Mouse (Mus musculus) myocyte (in vitro differentiated cells): ENCODE data around the gene Man2a2. TPM values are rescaled to one million over a fixed set of nuclear protein-coding genes. Genes with fewer than 3 reads are reported as not detected.

ENCODE experiments used
- H3K27me3 ChIP-seq: one replicate; pipeline ENCODE4 v1.6.1; 2011; ENCODE audit not compliant: control insufficient read depth, insufficient read depth, insufficient read length
- H3K36me3 ChIP-seq: one replicate; pipeline ENCODE4 v1.6.1; 2011; ENCODE audit not compliant: control insufficient read depth, insufficient read depth
- H3K4me2 ChIP-seq: one replicate; pipeline ENCODE4 v1.6.1; 2011; ENCODE audit warnings: low read depth, control low read depth
- H3K4me3 ChIP-seq: one replicate; pipeline ENCODE4 v1.5.1; 2011; ENCODE audit warnings: mild to moderate bottlenecking, control low read depth, moderate library complexity
- H3K79me2 ChIP-seq: one replicate; pipeline ENCODE4 v1.6.1; 2011; ENCODE audit not compliant: control insufficient read depth, insufficient read depth
- H3ac ChIP-seq: one replicate; pipeline ENCODE4 v1.6.1; 2011; ENCODE audit not compliant: control insufficient read depth, insufficient read length
- CEBPB ChIP-seq: IDR thresholded peaks from 2 replicates; pipeline ENCODE4 v1.6.1; 2011; ENCODE audit warnings: mild to moderate bottlenecking, moderate library complexity; ENCODE audit not compliant: poor library complexity, insufficient read depth, severe bottlenecking
- E2F4 ChIP-seq: IDR thresholded peaks from one replicate; pipeline ENCODE4 v1.6.1; 2011; ENCODE audit warnings: mild to moderate bottlenecking, control low read depth, moderate library complexity; ENCODE audit not compliant: insufficient read depth
- MAX ChIP-seq: IDR thresholded peaks from one replicate; pipeline ENCODE4 v1.6.1; 2011; ENCODE audit warnings: low read depth, mild to moderate bottlenecking, control low read depth
- MYOD1 ChIP-seq, 3 experiments: IDR thresholded peaks; one replicate each; pipeline ENCODE4 v1.6.1; 2011; ENCODE audit warnings: control low read depth in 2 of 3, low read depth in 2 of 3, mild to moderate bottlenecking in 2 of 3, moderate library complexity in 1 of 3; ENCODE audit not compliant: insufficient read length in 2 of 3, control insufficient read depth in 1 of 3
- MYOG ChIP-seq, 3 experiments: IDR thresholded peaks; one replicate each; pipeline ENCODE4 v1.6.1; 2011; ENCODE audit warnings: control low read depth in 2 of 3, low read depth in 2 of 3, mild to moderate bottlenecking in 2 of 3; ENCODE audit not compliant: insufficient read length in 2 of 3, control insufficient read depth in 1 of 3, insufficient read depth in 1 of 3
- POLR2A ChIP-seq: IDR thresholded peaks from one replicate; pipeline ENCODE4 v1.6.1; 2011; ENCODE audit warnings: low read depth, mild to moderate bottlenecking, control low read depth, moderate library complexity; ENCODE audit not compliant: insufficient read length
- POLR2AphosphoS2 ChIP-seq: IDR thresholded peaks from one replicate; pipeline ENCODE4 v1.6.1; 2011; ENCODE audit warnings: low read depth, control low read depth; ENCODE audit not compliant: insufficient read length
- REST ChIP-seq: IDR thresholded peaks from one replicate; pipeline ENCODE4 v1.6.1; 2011; ENCODE audit warnings: mild to moderate bottlenecking, control low read depth, moderate library complexity; ENCODE audit not compliant: insufficient read depth, insufficient read length
- SRF ChIP-seq: IDR thresholded peaks from one replicate; pipeline ENCODE4 v1.6.1; 2011; ENCODE audit warnings: low read depth; ENCODE audit not compliant: control insufficient read depth, insufficient read length
- TCF12 ChIP-seq: IDR thresholded peaks from one replicate; pipeline ENCODE4 v1.6.1; 2011; ENCODE audit warnings: mild to moderate bottlenecking, control low read depth; ENCODE audit not compliant: poor library complexity, insufficient read depth, severe bottlenecking
- TCF3 ChIP-seq: IDR thresholded peaks from one replicate; pipeline ENCODE4 v1.6.1; 2011; ENCODE audit warnings: low read depth, control low read depth; ENCODE audit not compliant: insufficient read length
- USF1 ChIP-seq: IDR thresholded peaks from one replicate; pipeline ENCODE4 v1.6.1; 2011; ENCODE audit warnings: low read depth, mild to moderate bottlenecking, control low read depth, moderate library complexity
- polyA plus RNA-seq: library from polyadenylated mRNA; unstranded; fragments of >200 nt; fragmentation: generic; extraction: Trizol; gene quantifications from one replicate; pipeline ENCODE4 v1.2.1, GENCODE M21; 2012; ENCODE audit warnings: missing spikeins

Gene Man2a2
- polyA plus RNA-seq, 1 experiment, result 35.7 TPM

DNA sequence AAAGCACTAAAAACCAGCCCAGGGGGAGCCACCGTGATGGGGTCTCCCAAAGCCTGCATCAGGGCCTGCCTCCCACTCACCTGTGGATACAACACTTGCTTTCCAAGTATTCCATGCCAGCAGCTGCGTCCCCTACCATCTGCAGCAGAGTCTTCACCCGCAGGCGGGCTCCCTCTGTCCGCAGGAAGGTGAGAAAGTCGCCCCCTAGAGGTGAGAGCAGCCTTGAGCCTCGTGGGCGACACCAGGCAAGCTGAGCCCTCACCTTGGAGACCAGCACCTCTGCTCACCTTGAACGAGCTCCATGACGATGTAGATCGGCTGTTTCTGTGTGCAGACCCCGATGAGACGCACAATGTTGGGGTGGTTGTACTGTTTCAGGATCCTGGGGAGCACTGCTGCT, 8.4 kb upstream of the Man2a2 start:
- Histone ChIP-seq H3K79me2 (no peaks in the 10 kb centered on the region), H3K36me3 (no peaks in the 10 kb centered on the region), H3K4me3 (no peak overlapping the region), H3ac (no peak overlapping the region), H3K4me2 (no peak overlapping the region), H3K27me3 (no peaks in the 10 kb centered on the region)
- TF ChIP-seq MYOD1 (IDR thresholded peaks at IDR 0.05; ENCODE audit: control insufficient read depth in 1 of 3, insufficient read length in 2 of 3, low read depth in 2 of 3), result no peak
- TF ChIP-seq TCF3, result no peak
- no peak for TF ChIP-seq TCF12
- TF ChIP-seq POLR2AphosphoS2, result no peak
- TF ChIP-seq CEBPB, result no peak
- no peak for TF ChIP-seq SRF
- no peak for TF ChIP-seq POLR2A
- TF ChIP-seq MAX, result no peak
- no peak for TF ChIP-seq MYOG (IDR thresholded peaks at IDR 0.05; ENCODE audit: control insufficient read depth in 1 of 3, insufficient read depth in 1 of 3, insufficient read length in 2 of 3, low read depth in 2 of 3)
- no peak for TF ChIP-seq REST
- TF ChIP-seq USF1, result no peak
- no peak for TF ChIP-seq E2F4

DNA sequence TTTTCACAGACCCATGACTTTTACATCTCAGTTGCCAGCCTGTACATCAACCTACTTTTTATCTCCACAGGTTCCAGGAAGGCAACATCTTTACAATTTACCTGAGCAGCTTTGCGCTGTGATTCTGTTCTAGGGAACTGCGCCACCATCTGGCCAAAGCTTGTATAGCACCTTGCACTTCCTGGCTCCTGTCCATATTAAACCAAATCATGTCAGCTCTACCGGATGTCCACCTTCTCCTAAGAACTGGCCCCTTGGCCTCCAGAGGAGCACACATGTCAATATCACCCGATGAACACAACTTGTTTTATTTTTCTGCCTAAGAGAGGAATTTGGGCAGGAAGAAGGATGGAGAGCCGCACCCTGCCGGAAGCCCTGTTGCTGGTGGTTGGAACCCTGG, 6.3 kb upstream of the Man2a2 start:
- no peak for TF ChIP-seq TCF3
- TF ChIP-seq CEBPB, result no peak
- TF ChIP-seq REST, result no peak
- no peak for TF ChIP-seq SRF
- TF ChIP-seq E2F4, result no peak
- TF ChIP-seq POLR2AphosphoS2, result no peak
- TF ChIP-seq USF1, result no peak
- no peak for TF ChIP-seq MYOG (IDR thresholded peaks at IDR 0.05; ENCODE audit: control insufficient read depth in 1 of 3, insufficient read depth in 1 of 3, insufficient read length in 2 of 3, low read depth in 2 of 3)
- TF ChIP-seq MYOD1 (IDR thresholded peaks at IDR 0.05; ENCODE audit: control insufficient read depth in 1 of 3, insufficient read length in 2 of 3, low read depth in 2 of 3), result no peak
- TF ChIP-seq TCF12, result no peak
- no peak overlapping the region for H3ac ChIP-seq
- no peaks in the 10 kb centered on the region for H3K36me3 ChIP-seq
- H3K79me2 ChIP-seq, result no peaks in the 10 kb centered on the region
- H3K4me2 ChIP-seq, result no peak overlapping the region
- no peak overlapping the region for H3K4me3 ChIP-seq
- no peaks in the 10 kb centered on the region for H3K27me3 ChIP-seq

DNA sequence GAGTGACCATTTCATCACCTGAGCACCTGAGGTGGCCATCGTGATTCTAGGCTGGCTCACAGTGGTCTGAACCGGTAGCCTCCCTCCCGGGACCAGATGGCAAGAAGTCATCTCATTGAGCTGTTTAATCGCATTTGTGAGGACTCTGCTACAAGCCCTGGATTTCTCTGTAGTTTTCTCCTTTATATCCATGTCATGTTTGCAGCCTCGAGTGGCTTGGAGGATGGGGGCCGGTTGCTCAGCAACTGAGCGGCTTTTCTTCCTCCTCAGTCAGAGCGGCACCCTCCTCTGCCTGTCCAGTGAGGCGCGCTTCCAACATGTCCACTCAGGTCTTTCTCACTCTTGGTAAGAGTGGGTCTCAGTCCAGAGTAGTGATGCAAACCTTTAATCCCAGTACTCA, 5.0 kb upstream of the Man2a2 start:
- Histone ChIP-seq H3K36me3 (no peaks in the 10 kb centered on the region), H3K27me3 (no peaks in the 10 kb centered on the region), H3K4me3 (no peak overlapping the region), H3ac (no peak overlapping the region), H3K4me2 (peak overlapping the region; percentile 71), H3K79me2 (no peaks in the 10 kb centered on the region)
- TF ChIP-seq E2F4 (no peak), SRF (no peak), CEBPB (no peak), TCF12 (no peak), TCF3 (no peak), POLR2AphosphoS2 (no peak), MYOG (IDR thresholded peaks at IDR 0.05; ENCODE audit: control insufficient read depth in 1 of 3, insufficient read depth in 1 of 3, insufficient read length in 2 of 3, low read depth in 2 of 3) (no peak), POLR2A (no peak), USF1 (no peak), MAX (no peak), MYOD1 (IDR thresholded peaks at IDR 0.05; ENCODE audit: control insufficient read depth in 1 of 3, insufficient read length in 2 of 3, low read depth in 2 of 3) (no peak), REST (no peak)

DNA sequence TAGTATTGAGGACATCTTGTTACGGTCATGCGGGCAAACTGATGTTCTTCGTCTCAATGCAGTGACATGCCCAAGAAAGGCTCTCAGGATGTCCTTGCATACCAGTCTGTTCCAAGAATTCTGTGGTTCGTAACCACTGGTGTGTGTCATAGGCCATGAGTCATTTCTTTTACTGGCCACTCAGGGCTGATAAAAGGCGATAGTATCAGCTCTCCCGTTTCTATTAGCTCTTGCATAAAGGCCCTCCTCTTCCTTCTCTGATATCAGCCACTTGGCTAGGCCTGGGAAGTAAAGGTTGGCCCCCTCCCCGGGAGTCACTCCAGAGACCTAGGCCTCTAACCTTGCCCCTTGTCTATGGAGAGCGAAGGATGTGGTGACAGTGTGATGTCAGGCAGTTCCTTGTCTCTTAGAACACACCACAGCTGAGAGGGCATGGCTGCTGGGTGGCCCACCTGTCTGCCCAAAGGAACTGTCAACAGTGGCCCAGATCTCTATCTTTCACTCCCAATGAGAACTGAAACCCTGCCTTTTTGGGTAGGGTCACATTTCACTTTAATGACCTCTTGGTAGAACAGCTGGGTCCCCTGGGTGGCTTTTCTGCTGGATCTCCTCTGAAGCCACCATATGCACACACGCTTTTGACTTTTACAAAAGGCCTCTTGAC, 4.3 kb upstream of the Man2a2 start:
- Histone ChIP-seq H3ac (no peak overlapping the region), H3K79me2 (no peaks in the 10 kb centered on the region), H3K4me2 (peak overlapping the region; percentile 71), H3K27me3 (no peaks in the 10 kb centered on the region), H3K36me3 (no peaks in the 10 kb centered on the region), H3K4me3 (no peak overlapping the region)
- TF ChIP-seq TCF3, result peak; percentile 45
- TF ChIP-seq USF1, result no peak
- TF ChIP-seq MYOD1 (IDR thresholded peaks at IDR 0.05; ENCODE audit: control insufficient read depth in 1 of 3, insufficient read length in 2 of 3, low read depth in 2 of 3), result peak in 2 of 3 experiments; percentile 85 to 97
- peak; percentile 39; the same call in 1 of the 2 replicates for TF ChIP-seq CEBPB
- peak; percentile 62 to 92 (median 83) for TF ChIP-seq MYOG (IDR thresholded peaks at IDR 0.05; ENCODE audit: control insufficient read depth in 1 of 3, insufficient read depth in 1 of 3, insufficient read length in 2 of 3, low read depth in 2 of 3)
- TF ChIP-seq SRF, result peak; percentile 81
